Mouse (Mus musculus) kidney, embryonic 16.5 days (tissue): Measurements from ENCODE around the gene Aff3. TPM values are rescaled to one million over a fixed set of nuclear protein-coding genes. Genes with fewer than 3 reads are reported as not detected.

ENCODE experiments used
- ATAC-seq: fragments of 200-750 bp; cut with Nextera tagmentation; 2 replicates; pipeline ENCODE4 v1.8.0; 2017; ENCODE audit warnings: moderate TSS enrichment; ENCODE audit not compliant: low FRiP score, low TSS enrichment
- H3K27ac ChIP-seq: fragments of 300-500 bp; sonication (generic); 2 replicates; pipeline ENCODE4 v1.5.1; 2014; ENCODE audit warnings: low read length
- H3K27me3 ChIP-seq: fragments of 300-500 bp; sonication (generic); 2 replicates; pipeline ENCODE4 v1.6.1; 2014; ENCODE audit warnings: low read length, control low read depth, mixed read lengths; ENCODE audit not compliant: insufficient read depth
- H3K36me3 ChIP-seq: fragments of 300-500 bp; sonication (generic); 2 replicates; pipeline ENCODE4 v1.6.1; 2014; ENCODE audit warnings: low read length, control low read depth, mixed read lengths; ENCODE audit not compliant: insufficient read depth
- H3K4me1 ChIP-seq: fragments of 300-500 bp; sonication (generic); 2 replicates; pipeline ENCODE4 v1.6.1; 2014; ENCODE audit warnings: low read length, control low read depth, mixed read lengths; ENCODE audit not compliant: insufficient read depth
- H3K4me2 ChIP-seq: fragments of 300-500 bp; sonication (generic); replicated peaks from 2 replicates; pipeline ENCODE4 v1.6.1; 2014; ENCODE audit warnings: low read depth, low read length
- H3K4me3 ChIP-seq: fragments of 300-500 bp; sonication (generic); 2 replicates; pipeline ENCODE4 v1.5.1; 2014; ENCODE audit warnings: mild to moderate bottlenecking, low read length
- H3K9ac ChIP-seq: fragments of 300-500 bp; sonication (generic); replicated peaks from 2 replicates; pipeline ENCODE4 v1.6.1; 2014; ENCODE audit warnings: low read length
- H3K9me3 ChIP-seq: fragments of 300-500 bp; sonication (generic); 2 replicates; pipeline ENCODE4 v1.6.1; 2016; ENCODE audit warnings: low read length, control low read depth
- WGBS: fragments of 180-500 bp; shearing (Covaris S2); extraction: QIAGEN DNeasy Blood & Tissue Kit; methylation state at CpG from one replicate; pipeline ENCODE4 v1.1.7; 2014; 5-methylcytosine and 5-hydroxymethylcytosine counted together
- polyA plus RNA-seq: library from polyadenylated mRNA; unstranded; fragments of >200 nt; fragmentation: Nextera tagmentation; extraction: Ambion mirVana; gene quantifications from 2 replicates; pipeline ENCODE4 v1.2.1, GENCODE M21; 2015

Gene Aff3
- polyA plus RNA-seq, 1 experiment from 2014 or later, result 4.0 TPM

- H3K27ac ChIP-seq, result no peak overlapping the region
- 85% methylated on average over 7 of the region's 7 CpGs for WGBS
- ATAC-seq, result no peak
- H3K36me3 ChIP-seq, result no peaks in the 10 kb centered on the region
- peaks cover 10% of the 10 kb centered on the region; the same call in 1 of the 2 replicates for H3K4me1 ChIP-seq
- H3K4me2 ChIP-seq, result no peak overlapping the region
- no peak overlapping the region for H3K4me3 ChIP-seq
- no peak overlapping the region for H3K9ac ChIP-seq
- no peaks in the 10 kb centered on the region for H3K9me3 ChIP-seq
- peaks cover 4% of the 10 kb centered on the region; the same call in 1 of the 2 replicates for H3K27me3 ChIP-seq
Observed at GRCm38 (mm10) chr1:38634081-38634480, 30.7 kb downstream of the Aff3 start.

GRCm38 (mm10) chr1:38632461-38633180, 32.1 kb downstream of the Aff3 start:
- H3K4me3 ChIP-seq, result no peak overlapping the region
- WGBS, result 84% methylated on average over 16 of the region's 16 CpGs
- no peak overlapping the region for H3K27ac ChIP-seq
- H3K4me2 ChIP-seq, result no peak overlapping the region
- no peaks in the 10 kb centered on the region for H3K9me3 ChIP-seq
- H3K4me1 ChIP-seq, result peaks cover 20% of the 10 kb centered on the region; the same call in 1 of the 2 replicates
- ATAC-seq, result no peak
- no peak overlapping the region for H3K9ac ChIP-seq
- no peaks in the 10 kb centered on the region for H3K36me3 ChIP-seq
- H3K27me3 ChIP-seq, result peaks cover 4% of the 10 kb centered on the region; the same call in 1 of the 2 replicates

DNA sequence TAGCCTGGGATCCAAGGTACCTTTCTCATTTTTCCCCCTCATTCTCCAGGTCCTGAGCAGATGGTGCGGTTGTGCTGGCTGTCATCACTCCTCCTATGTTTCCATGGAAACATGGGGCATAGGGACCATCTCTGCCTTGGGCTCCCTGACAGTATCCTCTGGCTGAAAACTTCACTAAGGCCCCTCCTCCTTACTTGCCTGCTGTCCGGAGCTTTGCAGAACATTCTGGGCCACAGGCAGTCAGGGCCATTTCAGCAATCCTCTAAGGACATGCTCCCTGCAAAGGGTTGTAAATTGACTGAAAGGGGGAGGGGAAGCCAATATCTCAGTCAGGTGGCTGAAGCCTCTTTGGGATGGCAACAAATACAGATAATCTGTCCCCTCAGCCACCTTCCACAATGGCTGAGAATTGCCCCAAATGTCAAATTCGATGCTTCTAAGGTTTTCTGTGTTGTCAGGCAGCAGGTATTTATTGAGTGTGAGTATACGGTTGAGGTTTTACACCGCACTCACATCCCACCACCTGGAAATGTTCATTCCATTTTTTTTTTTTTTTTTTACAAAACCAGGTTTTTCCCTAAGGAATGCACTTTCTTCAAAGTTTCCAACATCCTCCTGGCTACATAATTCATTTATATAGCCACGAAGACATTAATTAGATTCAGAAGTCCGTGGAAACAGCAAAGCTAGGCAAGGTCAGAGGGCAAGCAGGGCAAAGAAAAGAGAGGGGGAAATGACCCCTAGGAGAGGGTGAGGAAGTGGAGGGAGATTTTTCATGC, 33.1 kb downstream of the Aff3 start:
- no peak for ATAC-seq
- H3K9ac ChIP-seq, result no peak overlapping the region
- WGBS, result 22% methylated on average over 7 of the region's 7 CpGs
- peaks cover 20% of the 10 kb centered on the region; the same call in 1 of the 2 replicates for H3K4me1 ChIP-seq
- peaks cover 4% of the 10 kb centered on the region; the same call in 1 of the 2 replicates for H3K27me3 ChIP-seq
- no peak overlapping the region for H3K27ac ChIP-seq
- H3K4me3 ChIP-seq, result no peak overlapping the region
- H3K4me2 ChIP-seq, result no peak overlapping the region
- no peaks in the 10 kb centered on the region for H3K36me3 ChIP-seq
- no peaks in the 10 kb centered on the region for H3K9me3 ChIP-seq

- no peak overlapping the region for H3K4me2 ChIP-seq
- no peak overlapping the region for H3K4me3 ChIP-seq
- H3K27me3 ChIP-seq, result peaks cover 4% of the 10 kb centered on the region; the same call in 1 of the 2 replicates
- no peaks in the 10 kb centered on the region for H3K36me3 ChIP-seq
- peak overlapping the region; percentile 80 for H3K27ac ChIP-seq
- H3K4me1 ChIP-seq, result peaks cover 28% of the 10 kb centered on the region
- no peaks in the 10 kb centered on the region for H3K9me3 ChIP-seq
- ATAC-seq, result no peak
- 37% methylated on average over 11 of the region's 11 CpGs for WGBS
- H3K9ac ChIP-seq, result 0 out of 2 replicates have a peak overlapping the region, but pooled peaks have one; percentile 17
Observed at GRCm38 (mm10) chr1:38628901-38629585, 35.7 kb downstream of the Aff3 start.

GRCm38 (mm10) chr1:38628426-38628825, 36.3 kb downstream of the Aff3 start:
- Histone ChIP-seq H3K4me1 (peaks cover 28% of the 10 kb centered on the region), H3K27ac (peak overlapping the region; percentile 80), H3K9ac (0 out of 2 replicates have a peak overlapping the region, but pooled peaks have one; percentile 17), H3K36me3 (no peaks in the 10 kb centered on the region), H3K27me3 (peaks cover 4% of the 10 kb centered on the region; the same call in 1 of the 2 replicates), H3K4me2 (peak overlapping the region; percentile 87; the same call in 1 of the 2 replicates), H3K9me3 (no peaks in the 10 kb centered on the region), H3K4me3 (peak overlapping the region; percentile 78; the same call in 1 of the 2 replicates)
- ATAC-seq, result 0 out of 2 replicates have a peak, but pooled peaks have one; percentile 24
- WGBS, result 39% methylated on average over 8 of the region's 8 CpGs

GRCm38 (mm10) chr1:38627683-38628361, 36.9 kb downstream of the Aff3 start:
- H3K9ac ChIP-seq, result peak overlapping the region; percentile 78
- peaks cover 28% of the 10 kb centered on the region for H3K4me1 ChIP-seq
- under 1% methylated on average over 42 of the region's 42 CpGs for WGBS
- H3K4me3 ChIP-seq, result peak overlapping the region; percentile 78
- H3K27me3 ChIP-seq, result peaks cover 4% of the 10 kb centered on the region; the same call in 1 of the 2 replicates
- H3K36me3 ChIP-seq, result no peaks in the 10 kb centered on the region
- peak overlapping the region; percentile 87 for H3K4me2 ChIP-seq
- H3K9me3 ChIP-seq, result no peaks in the 10 kb centered on the region
- ATAC-seq, result peak; percentile 76
- H3K27ac ChIP-seq, result peak overlapping the region; percentile 80

- Histone ChIP-seq H3K27ac (peak overlapping the region; percentile 80), H3K4me2 (peak overlapping the region; percentile 87), H3K27me3 (peaks cover 4% of the 10 kb centered on the region; the same call in 1 of the 2 replicates), H3K4me3 (peak overlapping the region; percentile 78), H3K9me3 (no peaks in the 10 kb centered on the region), H3K4me1 (peaks cover 28% of the 10 kb centered on the region), H3K9ac (peak overlapping the region; percentile 78), H3K36me3 (no peaks in the 10 kb centered on the region)
- ATAC-seq, result peak; percentile 88
- WGBS, result 0% methylated on average over 67 of the region's 133 CpGs
Observed at GRCm38 (mm10) chr1:38626739-38627661, 37.8 kb downstream of the Aff3 start.

DNA sequence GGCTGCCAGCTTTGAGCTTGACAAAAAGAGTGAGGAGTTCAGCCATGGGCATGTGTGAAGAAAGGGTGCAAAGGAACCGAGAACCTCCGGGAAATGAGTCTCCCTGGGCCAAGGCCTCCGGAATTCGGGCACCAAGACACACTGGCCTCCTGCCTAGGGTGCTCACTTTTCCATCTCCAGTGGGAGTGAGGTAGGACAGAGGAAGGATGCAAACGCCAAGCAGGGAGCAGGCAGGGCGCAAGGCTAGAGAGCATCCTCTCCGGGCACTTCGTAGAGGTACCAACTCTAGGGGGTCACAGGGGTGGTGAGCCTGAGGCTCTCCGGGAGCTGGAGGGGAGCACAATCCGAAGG, 38.4 kb downstream of the Aff3 start:
- peak; percentile 20; the same call in 1 of the 2 replicates for ATAC-seq
- Histone ChIP-seq H3K9me3 (no peaks in the 10 kb centered on the region), H3K4me2 (peak overlapping the region; percentile 87), H3K9ac (peak overlapping the region; percentile 78), H3K4me1 (peaks cover 21% of the 10 kb centered on the region), H3K27ac (peak overlapping the region; percentile 80), H3K36me3 (no peaks in the 10 kb centered on the region), H3K4me3 (peak overlapping the region; percentile 78), H3K27me3 (peaks cover 4% of the 10 kb centered on the region; the same call in 1 of the 2 replicates)
- WGBS, result 1% methylated on average over 10 of the region's 10 CpGs
